Mouse (Mus musculus): ENCODE measurements around the gene Tmcc3.
"Not testable (repeated sequence)": the region's sequence is repeated elsewhere in the genome, so short reads cannot be mapped to it uniquely, and the experiment has no call there.

The Tmcc3 gene

DNA sequence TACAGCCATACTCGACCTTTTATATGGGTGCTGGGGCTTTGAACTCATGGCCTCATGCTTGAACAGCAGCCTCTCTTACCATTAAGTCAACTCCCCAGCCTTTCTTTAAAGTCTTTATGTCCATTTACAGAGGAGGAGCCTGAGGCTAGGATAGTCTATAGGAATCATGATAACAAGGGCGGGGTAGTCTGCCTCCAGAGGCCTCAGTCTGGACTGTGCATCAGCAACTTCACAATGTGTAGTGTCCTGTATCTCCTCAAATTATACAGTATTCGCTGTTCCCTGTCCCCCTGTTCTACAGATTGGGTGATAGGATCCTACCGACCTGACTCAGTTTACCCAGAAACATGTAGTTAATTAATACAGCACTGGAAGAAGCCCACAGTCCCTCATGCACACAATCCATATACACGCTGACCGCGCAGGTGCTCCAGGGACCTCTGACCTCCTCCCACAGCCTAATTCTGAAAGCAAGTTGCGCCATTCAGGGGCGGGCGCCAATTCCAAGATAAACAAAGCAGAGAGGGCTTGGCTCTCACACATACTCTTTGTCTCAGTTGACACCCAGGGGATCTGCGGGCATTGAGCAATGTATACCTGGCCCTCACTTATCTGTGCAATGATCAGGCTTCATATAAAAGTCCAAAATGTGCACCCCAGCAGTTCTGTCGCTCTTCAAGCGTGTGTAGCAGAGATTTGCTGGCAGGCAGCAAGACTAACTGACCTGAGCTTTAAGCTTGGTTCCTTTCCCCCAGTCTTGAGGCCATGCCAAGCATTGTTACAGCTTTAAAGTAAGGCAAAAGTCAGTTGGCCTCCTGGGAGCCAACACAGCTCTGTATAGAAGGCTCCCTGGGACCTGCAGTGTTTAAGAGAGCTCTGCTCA, 262.9 kb downstream of the Tmcc3 start:
- intact Hi-C loops (cut with DNase I) = no loop called here

GRCm38 (mm10) chr10:94575958-94576357, 264.2 kb downstream of the Tmcc3 start:
- intact Hi-C loops (cut with DNase I) = no loop called here

DNA sequence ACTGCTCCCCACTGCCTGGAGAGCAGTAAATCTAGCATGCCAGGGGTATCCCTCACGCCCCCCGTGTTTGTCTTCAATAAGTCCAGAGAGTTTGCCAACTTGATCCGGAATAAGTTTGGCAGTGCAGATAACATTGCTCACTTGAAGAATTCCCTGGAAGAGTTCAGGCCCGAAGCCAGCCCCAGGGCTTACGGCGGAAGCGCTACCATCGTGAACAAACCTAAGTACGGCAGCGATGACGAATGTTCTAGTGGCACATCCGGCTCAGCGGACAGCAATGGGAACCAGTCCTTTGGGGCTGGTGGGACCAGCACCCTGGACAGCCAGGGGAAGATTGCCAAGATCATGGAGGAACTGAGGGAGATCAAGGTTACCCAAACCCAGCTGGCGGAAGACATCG, 267.1 kb downstream of the Tmcc3 start:
- intact Hi-C loops (cut with DNase I) = no loop called here

GRCm38 (mm10) chr10:94581384-94581783, 269.6 kb downstream of the Tmcc3 start:
- intact Hi-C loops (cut with DNase I) = no loop called here

DNA sequence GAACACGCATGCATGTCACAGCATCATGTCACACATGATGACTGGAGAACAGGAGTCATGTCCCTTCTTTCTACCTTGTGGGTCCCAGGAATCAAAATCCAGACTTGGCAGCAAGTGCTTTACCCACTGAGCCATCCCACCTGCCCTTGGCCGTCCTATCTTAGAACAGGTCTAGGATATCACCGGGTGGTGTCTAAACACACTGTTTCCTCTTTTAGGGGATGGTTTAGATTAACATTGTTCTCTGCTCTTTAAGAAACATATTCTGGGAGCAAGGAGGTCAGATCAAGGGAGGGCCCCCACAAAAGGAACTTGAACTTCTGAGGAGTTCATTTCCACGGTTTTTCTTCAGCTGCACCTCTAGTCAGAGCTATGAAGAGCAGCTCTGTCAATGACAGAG, 272.0 kb downstream of the Tmcc3 start:
- intact Hi-C loops (cut with DNase I) = no loop called here

DNA sequence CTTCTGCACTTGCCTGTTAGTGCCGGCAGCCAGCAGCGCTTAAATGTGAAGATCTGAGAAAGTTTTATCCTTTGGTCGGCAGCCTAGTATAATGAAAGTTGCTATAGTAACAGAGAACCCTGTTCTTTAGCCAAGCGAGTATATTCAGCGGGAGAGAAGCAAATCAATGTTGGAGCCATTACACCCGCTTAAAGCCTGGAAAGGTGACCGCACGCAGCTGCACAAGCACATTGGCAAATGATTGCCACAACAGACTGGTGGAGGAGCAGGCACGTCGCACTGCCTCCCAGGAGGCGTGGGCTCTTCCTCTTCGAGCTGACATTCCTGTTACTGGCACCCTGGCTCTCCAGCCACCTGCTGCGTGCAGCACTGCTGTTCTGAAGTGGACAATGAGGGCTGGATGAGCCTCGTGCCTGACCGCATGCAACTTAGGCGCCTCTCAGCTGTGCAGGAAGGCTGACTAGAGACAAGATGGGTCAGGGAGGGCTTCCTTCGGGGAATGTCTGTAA, 273.2 kb downstream of the Tmcc3 start:
- intact Hi-C loops (cut with DNase I) = no loop called here

DNA sequence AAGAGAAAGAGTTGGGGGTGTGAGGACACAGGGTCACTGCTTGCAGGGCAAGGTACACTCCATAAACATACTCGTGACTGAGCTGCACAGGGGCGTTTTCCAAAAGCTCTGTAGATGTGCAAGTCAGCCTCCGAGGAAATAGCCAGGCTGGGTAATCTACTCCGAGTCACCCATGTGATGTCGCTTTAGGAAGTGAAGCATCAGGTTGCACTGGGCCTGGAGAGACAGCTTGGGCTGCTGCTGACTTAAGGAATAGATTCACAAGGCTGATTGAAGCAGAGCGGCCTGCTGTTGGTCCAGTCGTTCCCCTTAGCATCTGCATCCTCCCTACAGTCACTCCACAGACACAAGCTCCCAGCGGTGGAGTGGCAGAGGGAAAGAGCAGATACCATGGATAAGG, 274.1 kb downstream of the Tmcc3 start:
- intact Hi-C loops (cut with DNase I) = no loop called here

DNA sequence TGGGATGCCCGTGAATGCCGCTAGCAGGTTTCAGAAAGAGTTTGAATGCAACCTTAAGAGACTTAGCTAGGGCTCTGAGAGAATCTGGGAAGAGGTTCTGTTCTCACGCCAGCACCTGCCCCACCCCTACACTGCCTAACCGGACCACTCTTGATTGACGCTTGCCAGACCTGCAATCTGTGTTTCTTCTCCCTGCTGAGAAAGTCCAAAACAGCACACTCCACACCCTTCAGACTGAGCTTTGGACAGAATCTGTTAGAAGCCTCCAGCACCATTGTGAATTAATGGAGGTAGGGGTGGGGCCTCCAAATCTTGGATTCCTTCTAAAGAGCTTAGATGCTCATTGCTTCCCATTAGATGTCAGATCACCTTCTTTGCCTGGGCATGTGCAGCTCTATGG, 277.2 kb downstream of the Tmcc3 start:
- intact Hi-C loops (cut with DNase I) = no loop called here

GRCm38 (mm10) chr10:94595705-94596104, 284.0 kb downstream of the Tmcc3 start:
- intact Hi-C loops (cut with DNase I) = no loop called here

GRCm38 (mm10) chr10:94599846-94600245, 288.1 kb downstream of the Tmcc3 start:
- intact Hi-C loops (cut with DNase I) = not testable (repeated sequence)

- intact Hi-C loops (cut with DNase I) = no loop called here
Observed at GRCm38 (mm10) chr10:94601034-94601433, 289.3 kb downstream of the Tmcc3 start.

DNA sequence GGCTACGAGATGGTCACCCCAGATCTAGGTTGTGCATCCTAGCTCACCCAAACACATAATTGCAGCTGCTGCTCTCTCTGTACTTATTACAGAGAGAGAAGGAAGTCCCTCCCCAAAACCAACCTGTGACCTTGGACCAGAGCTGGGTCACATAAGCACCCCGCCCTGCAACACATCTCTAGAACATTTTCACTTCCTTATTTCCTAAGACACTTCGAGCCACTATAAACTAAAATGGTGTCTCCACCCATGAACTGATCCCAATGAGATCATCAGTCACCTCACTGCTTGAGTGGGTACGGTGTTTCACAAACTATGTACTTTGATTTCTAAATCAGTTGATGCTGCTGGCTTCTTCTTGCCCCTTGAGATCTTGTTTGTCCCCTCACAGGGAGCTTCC, 293.7 kb downstream of the Tmcc3 start:
- intact Hi-C loops (cut with DNase I) = no loop called here

DNA sequence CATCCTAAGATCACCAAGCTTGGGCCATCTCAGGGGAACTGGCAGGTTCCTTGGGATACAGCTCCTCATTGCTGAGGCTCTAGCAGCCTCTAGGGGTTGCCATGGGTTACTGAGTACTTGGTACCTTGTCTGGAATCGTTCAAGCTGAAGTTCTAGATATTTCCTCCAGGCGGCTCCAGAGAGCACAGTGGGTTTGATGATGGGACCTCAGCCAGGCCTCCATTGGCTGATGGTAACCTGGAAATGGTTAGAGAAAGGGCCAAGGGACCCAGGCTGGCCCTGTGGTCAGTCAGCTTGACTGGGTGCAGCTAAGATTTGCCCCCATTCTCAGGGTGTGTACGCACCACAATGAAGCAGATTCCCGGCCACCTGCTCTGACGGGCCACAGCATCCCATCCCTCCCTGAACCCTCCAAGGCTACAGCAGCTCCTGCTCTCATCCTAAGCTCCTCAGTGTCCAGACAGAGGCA, 297.6 kb downstream of the Tmcc3 start:
- intact Hi-C loops (cut with DNase I) = loop anchor here (2.0 kb wide), 1 partner anchor 201 kb away; no protein-coding TSS in a partner anchor

DNA sequence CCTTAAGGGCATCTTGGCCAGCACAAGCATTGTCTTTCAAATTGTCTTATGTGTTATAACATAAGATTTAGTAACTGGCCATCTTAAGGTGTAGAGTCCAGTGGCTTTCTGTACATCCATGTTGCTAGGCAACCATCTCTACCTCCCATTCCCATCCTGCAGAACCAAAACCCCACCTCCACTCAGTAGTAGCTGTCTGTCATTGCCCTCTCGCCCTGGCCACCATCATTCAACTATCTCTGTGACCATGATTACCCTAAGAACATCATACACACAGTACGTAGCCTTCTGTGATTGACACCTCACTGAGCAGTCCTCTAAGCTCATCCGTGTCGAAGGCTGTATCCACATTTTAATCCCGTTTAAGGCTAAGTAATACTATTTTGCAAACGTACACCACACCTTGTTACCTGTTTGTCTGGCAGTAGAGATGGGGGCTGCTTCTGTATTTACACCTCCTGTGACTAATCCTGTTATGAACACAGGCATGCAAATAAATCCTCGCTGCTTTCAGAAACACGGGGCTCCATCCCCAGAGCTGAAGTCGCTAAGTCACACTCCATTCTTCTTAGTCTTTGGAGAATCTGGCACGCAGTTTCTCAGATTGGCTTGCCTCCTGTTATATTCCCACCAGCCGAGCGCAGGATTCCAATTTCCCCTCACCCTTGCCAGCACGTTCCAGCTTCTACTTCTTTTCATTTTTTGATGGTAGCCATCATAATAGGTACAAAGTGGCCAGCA, 299.6 kb downstream of the Tmcc3 start:
- intact Hi-C loops (cut with DNase I) = loop anchor here (10.0 kb wide), 1 partner anchor 873 kb away; no protein-coding TSS in a partner anchor

- intact Hi-C loops (cut with DNase I) = loop anchor here (10.0 kb wide), 1 partner anchor 873 kb away; no protein-coding TSS in a partner anchor
Observed at GRCm38 (mm10) chr10:94611969-94612440, 300.3 kb downstream of the Tmcc3 start.

- intact Hi-C loops (cut with DNase I) = loop anchor here (10.0 kb wide), 1 partner anchor 865 kb away; no protein-coding TSS in a partner anchor
Observed at GRCm38 (mm10) chr10:94619586-94619985, 307.8 kb downstream of the Tmcc3 start.

- intact Hi-C loops (cut with DNase I) = no loop called here
Observed at GRCm38 (mm10) chr10:94620561-94620960, 308.8 kb downstream of the Tmcc3 start.

DNA sequence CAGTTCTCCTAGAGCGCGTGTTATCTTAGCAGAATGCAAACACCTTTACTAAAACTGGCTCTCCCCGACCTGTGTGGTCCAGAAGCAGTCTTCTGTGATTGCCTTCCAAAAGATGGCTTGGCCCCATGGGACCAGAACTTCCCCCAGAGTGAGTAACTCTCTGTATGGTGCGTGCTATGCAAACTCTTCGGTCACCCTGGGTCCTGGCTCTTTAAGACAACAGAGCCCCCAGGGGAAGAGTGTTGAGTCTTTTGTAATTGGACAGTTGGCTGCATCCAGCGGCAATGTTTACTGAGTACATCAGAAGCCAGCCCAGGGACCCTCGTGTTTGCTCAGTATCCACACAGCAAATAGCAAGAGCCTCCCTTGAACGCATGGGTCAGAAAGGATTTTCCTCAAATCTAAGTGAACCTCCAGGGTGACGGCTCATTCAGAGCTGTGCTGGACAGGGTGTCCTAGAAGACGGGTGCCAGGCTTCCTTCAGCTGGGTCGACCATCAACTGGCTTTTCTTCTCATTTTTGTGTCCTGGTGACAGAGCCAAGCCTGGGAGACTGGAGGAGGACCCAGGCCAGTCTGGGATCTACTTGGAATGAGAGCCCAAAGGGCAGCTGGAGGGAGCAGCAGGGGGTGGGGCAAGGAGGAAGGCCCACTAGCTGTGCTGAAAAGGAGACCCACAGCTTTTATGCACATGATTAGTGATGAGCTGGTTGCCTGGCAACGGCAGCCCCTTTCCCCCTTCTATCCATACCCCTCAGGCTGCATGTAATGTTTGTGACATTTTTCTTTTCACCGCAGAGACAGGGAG, 309.9 kb downstream of the Tmcc3 start:
- intact Hi-C loops (cut with DNase I) = loop anchor here (2.0 kb wide), 1 partner anchor 337 kb away; no protein-coding TSS in a partner anchor

- intact Hi-C loops (cut with DNase I) = loop anchor here (2.0 kb wide), 1 partner anchor 337 kb away; no protein-coding TSS in a partner anchor
Observed at GRCm38 (mm10) chr10:94622281-94622680, 310.5 kb downstream of the Tmcc3 start.

- intact Hi-C loops (cut with DNase I) = loop anchor here (2.0 kb wide), 1 partner anchor 336 kb away; no protein-coding TSS in a partner anchor
Observed at GRCm38 (mm10) chr10:94622828-94623227, 311.1 kb downstream of the Tmcc3 start.

GRCm38 (mm10) chr10:94623617-94624016, 311.9 kb downstream of the Tmcc3 start:
- intact Hi-C loops (cut with DNase I) = loop anchor here (2.0 kb wide), 1 partner anchor 335 kb away; no protein-coding TSS in a partner anchor
